Mouse (Mus musculus) erythroblast, embryonic 14.5 days (primary cell): ENCODE data around the gene Foxc1. TPM values are rescaled to one million over a fixed set of nuclear protein-coding genes. Genes with fewer than 3 reads are reported as not detected.

Source experiments
- H3K27me3 ChIP-seq: 2 replicates; pipeline ENCODE4 v1.6.1; 2012; ENCODE audit warnings: inconsistent platforms; ENCODE audit not compliant: control insufficient read depth
- H3K36me3 ChIP-seq: 2 replicates; pipeline ENCODE4 v1.6.1; 2012; ENCODE audit warnings: mild to moderate bottlenecking, inconsistent platforms; ENCODE audit not compliant: control insufficient read depth
- H3K4me1 ChIP-seq: 2 replicates; pipeline ENCODE4 v1.6.1; 2012; ENCODE audit warnings: inconsistent platforms; ENCODE audit not compliant: control insufficient read depth
- H3K4me3 ChIP-seq: replicated peaks from 2 replicates; pipeline ENCODE3; 2012; ENCODE audit warnings: moderate library complexity, mild to moderate bottlenecking, inconsistent platforms
- H3K9me3 ChIP-seq: 2 replicates; pipeline ENCODE4 v1.6.1; 2012; ENCODE audit warnings: low read length, inconsistent platforms, mixed read lengths; ENCODE audit not compliant: control insufficient read depth
- GATA1 ChIP-seq: IDR thresholded peaks from 2 replicates; pipeline ENCODE4 v1.6.1; 2012; ENCODE audit warnings: low read length, inconsistent platforms, mixed read lengths
- TAL1 ChIP-seq: IDR thresholded peaks from 3 replicates; pipeline ENCODE4 v1.6.1; 2012; ENCODE audit warnings: low read length, inconsistent platforms, mixed read lengths
- polyA plus RNA-seq: library from polyadenylated mRNA; stranded (reverse); fragments of >175 nt; gene quantifications from 2 replicates; pipeline ENCODE4 v1.2.3, GENCODE M21; 2012

The Foxc1 gene
- polyA plus RNA-seq, 1 experiment = not detected

- H3K9me3 ChIP-seq = no peaks in the 10 kb centered on the region
- no peak overlapping the region for H3K4me3 ChIP-seq
- no peaks in the 10 kb centered on the region for H3K4me1 ChIP-seq
- H3K27me3 ChIP-seq = no peaks in the 10 kb centered on the region
- H3K36me3 ChIP-seq = no peaks in the 10 kb centered on the region
- TF ChIP-seq GATA1 = no peak
- TF ChIP-seq TAL1 = no peak
These were observed 53.8 kb downstream of the Foxc1 start for GRCm38 (mm10) chr13:31860200-31860599.

Other genes with a start within 250 kb of the Foxc1 start
- gene A530084C06Rik, start 247.3 kb upstream of the Foxc1 start, polyA plus RNA-seq = not detected in 2 replicates
- gene Foxf2, start 180.8 kb upstream of the Foxc1 start, polyA plus RNA-seq = not detected in 2 replicates